Mouse (Mus musculus) midbrain, embryonic 12.5 days (tissue): ENCODE results near the gene Tmem44. TPM values are rescaled to one million over a fixed set of nuclear protein-coding genes. Genes with fewer than 3 reads are reported as not detected.

ENCODE experiments used
- ATAC-seq: fragments of 200-750 bp; cut with Nextera tagmentation; 2 replicates; pipeline ENCODE4 v1.8.0; 2017; ENCODE audit warnings: low read depth, moderate TSS enrichment, moderate library complexity; ENCODE audit not compliant: low FRiP score
- H3K27ac ChIP-seq: fragments of 300-500 bp; sonication (generic); replicated peaks from 2 replicates; pipeline ENCODE4 v1.5.1; 2016; ENCODE audit warnings: mild to moderate bottlenecking
- H3K27me3 ChIP-seq: fragments of 300-500 bp; sonication (generic); 2 replicates; pipeline ENCODE4 v1.6.1; 2016; ENCODE audit warnings: mild to moderate bottlenecking
- H3K36me3 ChIP-seq: fragments of 300-500 bp; sonication (generic); 2 replicates; pipeline ENCODE4 v1.6.1; 2016
- H3K4me1 ChIP-seq: fragments of 300-500 bp; sonication (generic); 2 replicates; pipeline ENCODE4 v1.6.1; 2016
- H3K4me2 ChIP-seq: fragments of 300-500 bp; sonication (generic); replicated peaks from 2 replicates; pipeline ENCODE4 v1.6.1; 2016; ENCODE audit warnings: mild to moderate bottlenecking, moderate library complexity
- H3K4me3 ChIP-seq: fragments of 300-500 bp; sonication (generic); 2 replicates; pipeline ENCODE4 v1.5.1; 2016; ENCODE audit warnings: mild to moderate bottlenecking
- H3K9ac ChIP-seq: fragments of 300-500 bp; sonication (generic); replicated peaks from 2 replicates; pipeline ENCODE4 v1.6.1; 2016; ENCODE audit warnings: mild to moderate bottlenecking, moderate library complexity
- H3K9me3 ChIP-seq: fragments of 300-500 bp; sonication (generic); 2 replicates; pipeline ENCODE4 v1.6.1; 2016; ENCODE audit warnings: mild to moderate bottlenecking
- WGBS: fragments of 180-500 bp; shearing (Covaris S2); methylation state at CpG from one replicate; pipeline ENCODE4 v1.1.7; 2016; 5-methylcytosine and 5-hydroxymethylcytosine counted together
- polyA plus RNA-seq: library from polyadenylated mRNA; unstranded; fragments of >200 nt; fragmentation: Nextera tagmentation; extraction: Ambion mirVana; gene quantifications from 2 replicates; pipeline ENCODE4 v1.2.1, GENCODE M21; 2016

The Tmem44 gene
- polyA plus RNA-seq, 1 experiment from 2014 or later: 55.1 TPM

- Histone ChIP-seq H3K27me3 (no peaks in the 10 kb centered on the region), H3K9ac (no peak overlapping the region), H3K4me2 (no peak overlapping the region), H3K27ac (no peak overlapping the region), H3K9me3 (no peaks in the 10 kb centered on the region), H3K4me3 (no peak overlapping the region), H3K36me3 (peaks cover 21% of the 10 kb centered on the region), H3K4me1 (peaks cover 18% of the 10 kb centered on the region)
- 57% methylated on average over 8 of the region's 8 CpGs for WGBS
- no peak for ATAC-seq
These were observed 38.1 kb downstream of the Tmem44 start for GRCm38 (mm10) chr16:30512375-30513049.

GRCm38 (mm10) chr16:30511563-30512340 is 38.9 kb downstream of the Tmem44 start:
- 83% methylated on average over 13 of the region's 13 CpGs for WGBS
- Histone ChIP-seq H3K4me1 (peaks cover 18% of the 10 kb centered on the region), H3K4me3 (peak overlapping the region; percentile 68), H3K9ac (peak overlapping the region; percentile 73), H3K4me2 (peak overlapping the region; percentile 60), H3K9me3 (no peaks in the 10 kb centered on the region), H3K27me3 (no peaks in the 10 kb centered on the region), H3K36me3 (peaks cover 17% of the 10 kb centered on the region), H3K27ac (peak overlapping the region; percentile 94; the same call in 1 of the 2 replicates)
- ATAC-seq: no peak

- H3K4me2 ChIP-seq: peak overlapping the region; percentile 60
- WGBS: 6% methylated on average over 44 of the region's 44 CpGs
- peak; percentile 91 for ATAC-seq
- no peaks in the 10 kb centered on the region for H3K9me3 ChIP-seq
- H3K9ac ChIP-seq: peak overlapping the region; percentile 73
- H3K4me1 ChIP-seq: peaks cover 18% of the 10 kb centered on the region
- no peaks in the 10 kb centered on the region for H3K27me3 ChIP-seq
- peak overlapping the region; percentile 68 for H3K4me3 ChIP-seq
- H3K36me3 ChIP-seq: peaks cover 17% of the 10 kb centered on the region
- H3K27ac ChIP-seq: peak overlapping the region; percentile 94
These were observed 39.9 kb downstream of the Tmem44 start for GRCm38 (mm10) chr16:30510504-30511451.

- Histone ChIP-seq H3K27ac (peak overlapping the region; percentile 94), H3K4me3 (peak overlapping the region; percentile 68)
These were observed 40.6 kb downstream of the Tmem44 start for GRCm38 (mm10) chr16:30510091-30510490.

GRCm38 (mm10) chr16:30509340-30509739 is 41.3 kb downstream of the Tmem44 start:
- WGBS: 92% methylated on average over 12 of the region's 12 CpGs
- Histone ChIP-seq H3K4me1 (peaks cover 18% of the 10 kb centered on the region), H3K9ac (no peak overlapping the region; the same call in 1 of the 2 replicates), H3K4me3 (no peak overlapping the region), H3K36me3 (peaks cover 8% of the 10 kb centered on the region), H3K9me3 (no peaks in the 10 kb centered on the region), H3K27me3 (no peaks in the 10 kb centered on the region), H3K4me2 (no peak overlapping the region), H3K27ac (no peak overlapping the region)
- no peak for ATAC-seq

More at GRCm38 (mm10) chr16:30510091-30510490, 40.6 kb downstream of the Tmem44 start:
- 0 out of 2 replicates have a peak overlapping the region, but pooled peaks have one; percentile 73 for H3K9ac ChIP-seq
- H3K9me3 ChIP-seq: no peaks in the 10 kb centered on the region
- peak overlapping the region; percentile 60 for H3K4me2 ChIP-seq
- no peak for ATAC-seq
- peaks cover 11% of the 10 kb centered on the region for H3K36me3 ChIP-seq
- no peaks in the 10 kb centered on the region for H3K27me3 ChIP-seq
- H3K4me1 ChIP-seq: peaks cover 18% of the 10 kb centered on the region
- WGBS: 48% methylated on average over 9 of the region's 9 CpGs

GRCm38 (mm10) chr16:30508738-30509137 is 41.9 kb downstream of the Tmem44 start:
- WGBS: 97% methylated on average over 9 of the region's 9 CpGs
- Histone ChIP-seq H3K36me3 (0 out of 2 replicates have a peak, but pooled peaks cover 2% of the 10 kb centered on the region), H3K9ac (no peak overlapping the region), H3K4me1 (peaks cover 18% of the 10 kb centered on the region), H3K9me3 (no peaks in the 10 kb centered on the region), H3K4me2 (no peak overlapping the region), H3K27me3 (no peaks in the 10 kb centered on the region), H3K27ac (no peak overlapping the region), H3K4me3 (no peak overlapping the region)
- ATAC-seq: no peak

- ATAC-seq: no peak
- Histone ChIP-seq H3K9me3 (no peaks in the 10 kb centered on the region), H3K27ac (no peak overlapping the region), H3K4me2 (no peak overlapping the region), H3K27me3 (0 out of 2 replicates have a peak, but pooled peaks cover 10% of the 10 kb centered on the region), H3K4me1 (peaks cover 14% of the 10 kb centered on the region), H3K36me3 (no peaks in the 10 kb centered on the region), H3K9ac (no peak overlapping the region), H3K4me3 (no peak overlapping the region)
- 81% methylated on average over 10 of the region's 10 CpGs for WGBS
These were observed 43.5 kb downstream of the Tmem44 start for GRCm38 (mm10) chr16:30507120-30507519.

- Histone ChIP-seq H3K9ac (no peak overlapping the region), H3K27me3 (0 out of 2 replicates have a peak, but pooled peaks cover 12% of the 10 kb centered on the region), H3K4me3 (no peak overlapping the region), H3K9me3 (no peaks in the 10 kb centered on the region), H3K4me1 (0 out of 2 replicates have a peak, but pooled peaks cover 4% of the 10 kb centered on the region), H3K36me3 (no peaks in the 10 kb centered on the region), H3K4me2 (no peak overlapping the region), H3K27ac (no peak overlapping the region)
- ATAC-seq: no peak
- WGBS: 77% methylated on average over 11 of the region's 11 CpGs
These were observed 45.2 kb downstream of the Tmem44 start for GRCm38 (mm10) chr16:30505311-30506031.

- 77% methylated on average over 4 of the region's 4 CpGs for WGBS
- Histone ChIP-seq H3K4me3 (no peak overlapping the region), H3K9ac (no peak overlapping the region), H3K27me3 (0 out of 2 replicates have a peak, but pooled peaks cover 12% of the 10 kb centered on the region), H3K4me2 (no peak overlapping the region), H3K27ac (no peak overlapping the region), H3K4me1 (no peaks in the 10 kb centered on the region), H3K36me3 (no peaks in the 10 kb centered on the region), H3K9me3 (no peaks in the 10 kb centered on the region)
- ATAC-seq: no peak
These were observed 45.8 kb downstream of the Tmem44 start for GRCm38 (mm10) chr16:30504856-30505255.

- Histone ChIP-seq H3K36me3 (no peaks in the 10 kb centered on the region), H3K4me1 (peaks cover 8% of the 10 kb centered on the region), H3K4me2 (no peak overlapping the region), H3K4me3 (no peak overlapping the region), H3K9me3 (no peaks in the 10 kb centered on the region), H3K27me3 (0 out of 2 replicates have a peak, but pooled peaks cover 12% of the 10 kb centered on the region), H3K27ac (no peak overlapping the region), H3K9ac (no peak overlapping the region)
- WGBS: 21% methylated on average over 15 of the region's 15 CpGs
- ATAC-seq: 0 out of 2 replicates have a peak, but pooled peaks have one; percentile 7
These were observed 46.7 kb downstream of the Tmem44 start for GRCm38 (mm10) chr16:30503958-30504357.
